Mouse (Mus musculus): Measurements from ENCODE around the gene Ntrk1. TPM values are rescaled to one million over a fixed set of nuclear protein-coding genes. Genes with fewer than 3 reads are reported as not detected.
"Not testable (repeated sequence)": the region's sequence is repeated elsewhere in the genome, so short reads cannot be mapped to it uniquely, and the experiment has no call there.

Gene Ntrk1
- not detected in 2 replicates for total RNA-seq (2015; ENCODE audit: low replicate concordance)
- total RNA-seq (2017; ENCODE audit: low replicate concordance): not detected in 2 replicates

- ATAC-seq (replicated peaks; ENCODE audit: low FRiP score, poor library complexity, severe bottlenecking): no peak
Observed at GRCm38 (mm10) chr3:87794922-87795325, at the start of gene Ntrk1. Gene Ntrk1 (minus strand): TSS chr3:87795162.

- no peak for ATAC-seq (replicated peaks; ENCODE audit: low FRiP score, poor library complexity, severe bottlenecking)
Observed at GRCm38 (mm10) chr3:87840858-87841257, 45.9 kb upstream of the Ntrk1 start.

- peak; percentile 88 for ATAC-seq (replicated peaks; ENCODE audit: low FRiP score, poor library complexity, severe bottlenecking)
Observed at GRCm38 (mm10) chr3:87838622-87839021, 43.7 kb upstream of the Ntrk1 start.

GRCm38 (mm10) chr3:87833482-87833881 is 38.5 kb upstream of the Ntrk1 start:
- ATAC-seq (replicated peaks; ENCODE audit: low FRiP score, poor library complexity, severe bottlenecking): no peak

GRCm38 (mm10) chr3:87832109-87832859 is 37.3 kb upstream of the Ntrk1 start:
- ATAC-seq (replicated peaks; ENCODE audit: low FRiP score, poor library complexity, severe bottlenecking): no peak

- no peak for ATAC-seq (replicated peaks; ENCODE audit: low FRiP score, poor library complexity, severe bottlenecking)
Observed at GRCm38 (mm10) chr3:87829025-87829424, 34.1 kb upstream of the Ntrk1 start.

GRCm38 (mm10) chr3:87828435-87828834 is 33.5 kb upstream of the Ntrk1 start:
- ATAC-seq (replicated peaks; ENCODE audit: low FRiP score, poor library complexity, severe bottlenecking): no peak

- not testable (repeated sequence) for ATAC-seq (replicated peaks; ENCODE audit: low FRiP score, poor library complexity, severe bottlenecking)
Observed at GRCm38 (mm10) chr3:87824206-87824605, 29.2 kb upstream of the Ntrk1 start, which contains the start of gene Pear1. Gene Pear1 (minus strand): TSS chr3:87824306.

- ATAC-seq (replicated peaks; ENCODE audit: low FRiP score, poor library complexity, severe bottlenecking): no peak
Observed at GRCm38 (mm10) chr3:87818226-87818625, 23.3 kb upstream of the Ntrk1 start.

GRCm38 (mm10) chr3:87816646-87817093 is 21.7 kb upstream of the Ntrk1 start:
- peak; percentile 80 for ATAC-seq (replicated peaks; ENCODE audit: low FRiP score, poor library complexity, severe bottlenecking)

- no peak for ATAC-seq (replicated peaks; ENCODE audit: low FRiP score, poor library complexity, severe bottlenecking)
Observed at GRCm38 (mm10) chr3:87816166-87816565, 21.2 kb upstream of the Ntrk1 start.

GRCm38 (mm10) chr3:87812873-87813272 is 17.9 kb upstream of the Ntrk1 start:
- no peak for ATAC-seq (replicated peaks; ENCODE audit: low FRiP score, poor library complexity, severe bottlenecking)

GRCm38 (mm10) chr3:87812413-87812812 is 17.5 kb upstream of the Ntrk1 start:
- ATAC-seq (replicated peaks; ENCODE audit: low FRiP score, poor library complexity, severe bottlenecking): no peak

- ATAC-seq (replicated peaks; ENCODE audit: low FRiP score, poor library complexity, severe bottlenecking): no peak
Observed at GRCm38 (mm10) chr3:87811297-87811696, 16.3 kb upstream of the Ntrk1 start.

- no peak for ATAC-seq (replicated peaks; ENCODE audit: low FRiP score, poor library complexity, severe bottlenecking)
Observed at GRCm38 (mm10) chr3:87809322-87809962, 14.5 kb upstream of the Ntrk1 start.

GRCm38 (mm10) chr3:87804038-87804677 is 9.2 kb upstream of the Ntrk1 start:
- no peak for ATAC-seq (replicated peaks; ENCODE audit: low FRiP score, poor library complexity, severe bottlenecking)

- no peak for ATAC-seq (replicated peaks; ENCODE audit: low FRiP score, poor library complexity, severe bottlenecking)
Observed at GRCm38 (mm10) chr3:87801681-87802080, 6.7 kb upstream of the Ntrk1 start.

GRCm38 (mm10) chr3:87796736-87797334 is 1.9 kb upstream of the Ntrk1 start, which contains the start of gene Insrr:
Gene Insrr (plus strand): TSS chr3:87796951.
- ATAC-seq (replicated peaks; ENCODE audit: low FRiP score, poor library complexity, severe bottlenecking): no peak

GRCm38 (mm10) chr3:87795336-87796277 is 645 bp upstream of the Ntrk1 start:
- ATAC-seq (replicated peaks; ENCODE audit: low FRiP score, poor library complexity, severe bottlenecking): no peak
